Mouse (Mus musculus) E14TG2a.4 (cell line): ENCODE results near the gene Gng2.
A peak's percentile ranks its signal among the peaks of the same experiment; 100 is the strongest.

Experiments
- H3K27me3 ChIP-seq: 2 replicates; pipeline ENCODE4 v1.6.1; 2014; ENCODE audit warnings: low read length, control low read depth; ENCODE audit not compliant: insufficient read depth
- H3K36me3 ChIP-seq: 2 replicates; pipeline ENCODE4 v1.6.1; 2014; ENCODE audit warnings: low read length, control low read depth; ENCODE audit not compliant: insufficient read depth
- H3K4me1 ChIP-seq: replicated peaks from 2 replicates; pipeline ENCODE4 v1.6.1; 2014; ENCODE audit warnings: low read depth, low read length, control low read depth
- H3K4me3 ChIP-seq: replicated peaks from 2 replicates; pipeline ENCODE4 v1.5.1; 2014; ENCODE audit warnings: mild to moderate bottlenecking, low read length
- H3K9me3 ChIP-seq: 2 replicates; pipeline ENCODE4 v1.6.1; 2014; ENCODE audit warnings: low read length, control low read depth
- CTCF ChIP-seq: conservative IDR thresholded peaks from 2 replicates; pipeline ENCODE4 v1.5.1; 2014; ENCODE audit warnings: low read length
- NANOG ChIP-seq: IDR thresholded peaks from 2 replicates; pipeline ENCODE4 v1.6.1; 2014; ENCODE audit warnings: borderline replicate concordance, low read length, mixed read lengths
- POU5F1 ChIP-seq: IDR thresholded peaks from 2 replicates; pipeline ENCODE4 v1.6.1; 2014; ENCODE audit warnings: low read length, borderline replicate concordance

Gene Gng2

GRCm38 (mm10) chr14:19986614-19987357, 9.4 kb upstream of the Gng2 start:
- no peak for TF ChIP-seq NANOG
- no peak for TF ChIP-seq CTCF
- no peak for TF ChIP-seq POU5F1
- H3K9me3 ChIP-seq, result no peaks in the 10 kb centered on the region
- peak overlapping the region; percentile 68 for H3K4me3 ChIP-seq
- peaks cover 79% of the 10 kb centered on the region for H3K4me1 ChIP-seq
- H3K27me3 ChIP-seq, result no peaks in the 10 kb centered on the region
- H3K36me3 ChIP-seq, result no peaks in the 10 kb centered on the region

GRCm38 (mm10) chr14:19985912-19986613, 8.6 kb upstream of the Gng2 start:
- Histone ChIP-seq H3K4me1 (peaks cover 72% of the 10 kb centered on the region), H3K27me3 (no peaks in the 10 kb centered on the region), H3K9me3 (no peaks in the 10 kb centered on the region), H3K4me3 (peak overlapping the region; percentile 68), H3K36me3 (no peaks in the 10 kb centered on the region)
- TF ChIP-seq NANOG, result no peak
- no peak for TF ChIP-seq POU5F1
- TF ChIP-seq CTCF, result no peak

- Histone ChIP-seq H3K36me3 (no peaks in the 10 kb centered on the region), H3K4me3 (peak overlapping the region; percentile 68), H3K4me1 (peaks cover 68% of the 10 kb centered on the region), H3K9me3 (no peaks in the 10 kb centered on the region), H3K27me3 (no peaks in the 10 kb centered on the region)
- TF ChIP-seq NANOG (no peak), CTCF (no peak), POU5F1 (no peak)
Observed at GRCm38 (mm10) chr14:19985107-19985911, 7.9 kb upstream of the Gng2 start.

- TF ChIP-seq NANOG, result no peak
- no peak for TF ChIP-seq CTCF
- no peak for TF ChIP-seq POU5F1
- Histone ChIP-seq H3K4me3 (peak overlapping the region; percentile 78), H3K27me3 (no peaks in the 10 kb centered on the region), H3K4me1 (peaks cover 49% of the 10 kb centered on the region), H3K36me3 (no peaks in the 10 kb centered on the region), H3K9me3 (no peaks in the 10 kb centered on the region)
Observed at GRCm38 (mm10) chr14:19976421-19977270, 781 bp downstream of the Gng2 start.

- no peaks in the 10 kb centered on the region for H3K36me3 ChIP-seq
- no peaks in the 10 kb centered on the region for H3K9me3 ChIP-seq
- TF ChIP-seq POU5F1 (no peak), CTCF (no peak), NANOG (no peak)
- no peaks in the 10 kb centered on the region for H3K27me3 ChIP-seq
- H3K4me1 ChIP-seq, result peaks cover 59% of the 10 kb centered on the region
- H3K4me3 ChIP-seq, result peak overlapping the region; percentile 43; the same call in 1 of the 2 replicates
Observed at GRCm38 (mm10) chr14:19974978-19975493, 2.4 kb downstream of the Gng2 start.

GRCm38 (mm10) chr14:19974429-19974828, 3.0 kb downstream of the Gng2 start:
- no peak overlapping the region for H3K4me3 ChIP-seq
- H3K27me3 ChIP-seq, result no peaks in the 10 kb centered on the region
- no peak for TF ChIP-seq POU5F1
- H3K36me3 ChIP-seq, result no peaks in the 10 kb centered on the region
- peaks cover 59% of the 10 kb centered on the region for H3K4me1 ChIP-seq
- no peaks in the 10 kb centered on the region for H3K9me3 ChIP-seq

- peaks cover 61% of the 10 kb centered on the region for H3K4me1 ChIP-seq
- H3K9me3 ChIP-seq, result no peaks in the 10 kb centered on the region
- H3K36me3 ChIP-seq, result 0 out of 2 replicates have a peak, but pooled peaks cover 6% of the 10 kb centered on the region
- no peaks in the 10 kb centered on the region for H3K27me3 ChIP-seq
- TF ChIP-seq NANOG, result no peak
- no peak for TF ChIP-seq POU5F1
- no peak for TF ChIP-seq CTCF
- no peak overlapping the region for H3K4me3 ChIP-seq
Observed at GRCm38 (mm10) chr14:19972316-19973029, 5.0 kb downstream of the Gng2 start.
